Mouse (Mus musculus): Measurements from ENCODE around the gene Trp53i11. TPM values are rescaled to one million over a fixed set of nuclear protein-coding genes. Genes with fewer than 3 reads are reported as not detected.

Trp53i11 gene
- polyA plus RNA-seq, 2 experiments from 2014 or later, result 48.6 to 70.7 TPM

DNA sequence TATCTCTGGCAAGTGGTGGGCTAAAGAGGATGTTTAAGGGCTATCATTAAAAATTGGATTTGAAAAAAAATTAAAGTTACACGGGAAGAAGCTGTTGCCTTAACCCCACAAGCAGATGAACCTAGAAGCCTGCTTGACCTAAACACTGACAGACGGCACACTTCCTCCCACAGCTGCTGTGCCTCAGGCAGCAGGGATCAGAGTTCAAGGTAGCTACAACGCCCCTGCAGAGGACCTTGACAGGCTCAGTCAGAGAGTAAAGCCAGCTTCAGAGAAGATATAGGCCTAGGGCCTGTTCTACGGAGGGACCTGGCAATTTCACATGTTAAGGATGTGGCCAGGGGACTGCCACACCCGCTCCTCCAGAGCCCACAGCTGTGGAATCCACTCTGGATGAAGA is 14.9 kb upstream of the Trp53i11 start:
- no peak for ATAC-seq

DNA sequence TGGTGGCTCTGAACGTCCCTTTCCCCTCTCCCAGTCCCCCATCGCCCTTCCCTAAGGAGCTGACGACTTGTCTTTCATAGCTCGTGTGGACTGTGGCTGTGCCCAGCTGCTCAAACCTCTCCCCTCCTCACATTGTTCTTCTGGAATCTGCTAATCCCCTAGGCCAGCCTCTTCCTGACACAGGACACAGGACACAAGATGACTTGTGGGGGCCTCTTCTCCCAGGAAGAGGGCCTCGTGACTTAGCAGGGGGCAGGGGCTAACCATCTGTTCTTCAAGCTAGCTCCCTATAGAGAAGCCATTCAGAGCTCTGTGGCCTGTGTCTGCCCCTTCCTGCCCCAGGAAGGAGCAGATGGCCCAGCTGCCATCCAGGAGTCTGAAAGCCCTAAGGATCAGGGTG is 13.2 kb upstream of the Trp53i11 start:
- no peak for ATAC-seq

- no peak for ATAC-seq
These were observed 12.1 kb upstream of the Trp53i11 start for GRCm38 (mm10) chr2:93175278-93175677.

DNA sequence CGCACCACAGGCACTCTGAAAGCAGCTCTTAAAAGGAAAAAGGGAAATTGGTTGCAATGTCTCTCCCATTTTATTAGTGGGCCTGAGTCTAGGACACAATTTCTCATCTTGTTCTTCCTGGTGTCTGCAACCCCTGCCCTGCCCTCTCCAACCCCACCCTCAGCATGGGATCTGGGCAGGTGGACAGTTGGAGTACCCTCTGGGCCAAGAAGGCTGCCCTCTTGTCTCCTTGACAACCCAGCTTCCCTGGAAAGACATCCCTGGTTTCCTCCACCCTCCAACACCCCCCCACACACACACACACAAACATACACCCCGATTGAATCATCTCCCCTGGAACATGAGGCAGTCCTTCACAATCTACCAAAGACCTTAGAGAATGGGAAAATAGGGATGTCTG is 11.6 kb upstream of the Trp53i11 start:
- no peak for ATAC-seq

GRCm38 (mm10) chr2:93176193-93176798 is 11.1 kb upstream of the Trp53i11 start:
- ATAC-seq, result no peak

- ATAC-seq, result peak; percentile 34
These were observed 10.3 kb upstream of the Trp53i11 start for GRCm38 (mm10) chr2:93176871-93177667.

- ATAC-seq, result no peak
These were observed 9.6 kb upstream of the Trp53i11 start for GRCm38 (mm10) chr2:93177668-93178312.

GRCm38 (mm10) chr2:93178313-93178677 is 9.1 kb upstream of the Trp53i11 start:
- ATAC-seq, result no peak

- no peak for ATAC-seq
These were observed 7.7 kb upstream of the Trp53i11 start for GRCm38 (mm10) chr2:93179603-93180002.

GRCm38 (mm10) chr2:93180077-93180844 is 7.1 kb upstream of the Trp53i11 start:
- peak; percentile 28 for ATAC-seq

DNA sequence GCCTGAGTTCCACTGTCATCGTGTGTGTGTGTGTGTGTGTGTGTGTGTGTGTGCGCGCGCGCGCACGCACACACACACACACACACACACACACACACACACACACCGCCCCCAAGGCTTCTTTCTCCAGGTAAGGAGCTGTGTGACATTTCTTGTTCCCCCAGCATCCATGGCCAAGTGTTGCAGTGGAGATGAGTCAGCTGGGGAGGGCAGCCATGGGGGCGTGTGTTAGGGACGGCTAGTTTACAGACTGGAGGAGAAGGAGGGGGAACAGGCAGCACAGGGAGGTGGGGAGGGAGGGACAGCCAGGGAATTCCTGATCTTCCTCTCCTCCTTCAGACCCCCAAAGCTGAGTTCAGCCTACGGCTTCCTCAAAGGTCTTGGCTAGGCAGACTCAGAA is 4.5 kb upstream of the Trp53i11 start:
- no peak for ATAC-seq

- peak; percentile 7 for ATAC-seq
These were observed 842 bp downstream of the Trp53i11 start for GRCm38 (mm10) chr2:93188020-93188760.

DNA sequence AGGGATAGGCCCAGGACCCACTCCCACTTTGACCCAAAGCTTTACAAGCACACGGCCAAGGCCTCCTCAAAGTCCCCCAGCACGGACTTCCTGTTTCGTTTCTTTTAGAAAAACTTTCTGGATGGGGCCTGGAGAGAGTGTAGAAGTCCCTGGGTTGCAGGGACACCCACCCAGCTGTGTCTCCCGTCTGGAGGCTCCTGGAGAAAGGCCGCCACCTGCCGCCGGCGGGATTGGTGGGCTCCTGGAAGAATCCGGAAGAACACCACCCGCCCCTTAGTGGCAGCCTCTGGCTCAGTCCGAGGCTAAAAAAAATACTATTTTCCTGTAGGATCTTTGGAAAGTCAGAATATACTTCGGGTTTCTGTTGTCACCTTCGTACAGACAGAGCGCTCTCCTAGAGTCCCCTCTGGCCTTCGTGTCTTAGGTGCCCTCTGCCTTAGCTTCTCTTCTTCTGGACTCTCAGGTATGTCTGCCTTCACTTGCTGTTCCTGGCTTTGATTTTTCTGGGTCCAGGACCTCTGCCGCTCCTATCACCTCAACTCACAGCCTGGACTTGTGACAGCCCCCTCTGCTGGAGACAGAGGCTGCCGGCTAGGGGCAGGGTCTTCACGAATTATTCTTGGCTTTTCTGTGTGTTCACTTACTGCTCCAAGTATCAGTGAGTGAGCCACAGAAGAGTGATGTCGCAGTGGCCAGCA is 1.6 kb downstream of the Trp53i11 start:
- ATAC-seq, result no peak

- no peak for ATAC-seq
These were observed 3.6 kb downstream of the Trp53i11 start for GRCm38 (mm10) chr2:93190771-93191487.

DNA sequence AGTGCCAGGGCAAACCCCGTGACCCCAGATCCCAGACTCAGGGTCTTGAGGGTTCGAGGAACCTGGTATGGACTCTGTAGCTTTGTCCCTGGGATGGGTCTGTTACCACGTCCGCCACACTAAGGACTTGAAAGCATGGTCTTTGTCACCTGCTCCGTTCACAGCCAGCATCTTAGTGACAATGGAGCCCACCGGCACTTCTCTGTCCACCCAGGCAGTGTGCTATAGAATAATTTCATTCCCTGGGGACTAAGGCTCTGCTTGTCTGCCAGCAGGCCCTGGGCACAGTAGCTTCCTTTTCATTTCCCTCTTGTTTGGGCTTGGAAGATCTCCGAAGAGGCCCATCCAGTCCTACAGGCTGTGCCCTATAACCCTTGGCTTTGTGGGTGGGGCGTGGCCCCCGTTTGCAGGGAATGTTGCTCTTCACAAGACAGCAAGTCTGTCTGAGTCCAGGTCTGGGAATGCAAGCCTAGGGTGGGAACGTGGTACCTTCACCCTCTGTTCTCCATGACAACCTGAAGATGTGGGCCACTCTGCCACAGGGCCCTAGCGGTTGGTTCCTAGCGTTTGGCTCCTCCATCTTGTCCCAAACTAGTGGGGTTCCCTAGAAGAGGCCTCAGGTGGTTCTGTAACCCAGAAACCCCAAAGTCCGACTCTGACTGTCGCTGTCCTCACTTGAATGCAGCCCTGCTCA is 4.3 kb downstream of the Trp53i11 start:
- ATAC-seq, result no peak

DNA sequence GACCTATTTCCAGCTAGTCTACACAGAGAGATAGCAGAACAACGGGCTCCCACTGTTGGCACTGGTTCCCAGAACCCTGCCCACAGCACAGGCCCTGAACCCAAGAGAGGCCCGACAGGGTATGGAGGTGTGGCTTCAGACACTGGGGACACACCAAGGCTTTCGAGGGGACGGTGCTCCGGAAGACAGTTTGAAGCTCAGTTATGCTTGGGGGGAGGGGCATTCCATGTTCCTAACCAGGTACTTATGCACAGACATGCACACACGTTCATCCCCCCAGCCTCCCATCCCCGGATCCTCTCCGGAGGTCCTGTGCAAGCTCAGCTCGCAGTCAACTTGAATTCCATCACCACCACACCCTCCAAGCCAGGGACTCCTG is 4.8 kb downstream of the Trp53i11 start:
- peak; percentile 7 for ATAC-seq

DNA sequence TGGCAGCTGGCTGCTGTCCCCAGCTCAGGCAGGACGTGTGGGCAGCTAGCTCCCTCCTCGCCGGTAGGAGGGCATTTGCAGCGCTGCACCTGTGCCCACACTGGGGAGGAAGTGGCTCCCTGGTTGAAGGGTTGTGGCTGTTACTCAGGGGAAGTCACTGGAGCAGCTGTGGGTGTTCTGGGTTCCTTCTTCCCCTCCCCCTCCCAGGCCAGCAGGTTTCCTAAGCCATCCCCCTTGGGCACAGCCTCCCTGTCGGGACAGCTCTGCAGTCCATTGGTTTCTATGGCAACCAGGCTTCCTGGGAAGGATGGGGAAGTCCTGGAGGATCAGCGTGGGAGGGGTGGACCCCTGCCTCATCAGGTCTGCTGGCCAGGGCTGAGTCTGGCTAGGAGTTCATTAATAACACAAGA is 5.3 kb downstream of the Trp53i11 start:
- peak; percentile 78 for ATAC-seq

DNA sequence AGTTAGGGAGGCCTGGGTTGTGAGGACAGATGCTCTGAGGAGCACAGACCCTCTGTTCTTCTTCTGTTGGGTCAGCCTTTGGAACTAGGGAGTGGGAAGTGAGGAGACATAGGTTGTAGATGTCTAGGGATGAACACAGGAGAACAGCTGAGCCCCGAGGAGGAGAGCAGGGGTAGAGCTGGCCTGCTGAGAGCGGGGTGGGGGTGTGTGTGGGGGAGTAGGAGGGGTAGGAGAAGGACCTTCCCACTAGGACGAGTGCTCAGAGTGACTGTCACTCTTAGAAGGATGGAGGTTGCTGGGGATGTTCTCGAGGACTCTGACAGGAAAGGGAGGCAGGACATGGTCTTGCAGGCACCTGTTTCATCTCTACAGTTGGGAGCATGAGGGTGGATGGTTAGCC is 6.5 kb downstream of the Trp53i11 start:
- no peak for ATAC-seq

- peak; percentile 79 for ATAC-seq
These were observed 11.5 kb downstream of the Trp53i11 start for GRCm38 (mm10) chr2:93198846-93199245.

DNA sequence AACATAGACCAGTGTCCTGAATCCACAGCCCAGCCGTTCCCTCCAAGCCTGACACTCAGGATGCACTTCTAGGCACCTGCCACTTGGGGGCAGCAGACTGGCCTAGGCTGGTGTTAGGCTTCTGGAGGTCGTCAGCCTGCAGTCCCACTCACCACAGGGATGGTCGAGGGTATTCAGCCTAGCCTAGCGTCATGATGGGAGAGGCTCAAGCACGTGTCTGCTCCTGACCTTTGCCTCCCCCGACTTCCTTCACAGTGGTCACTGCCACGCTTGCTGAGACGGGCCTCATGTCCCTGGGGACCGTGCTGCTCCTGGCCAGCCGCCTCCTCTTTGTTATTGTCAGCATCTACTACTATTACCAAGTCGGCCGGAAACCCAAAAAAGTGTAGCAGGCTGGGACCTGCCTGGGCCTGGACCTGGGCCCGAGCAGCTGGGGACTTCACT is 12.2 kb downstream of the Trp53i11 start:
- peak; percentile 40 for ATAC-seq

Data from CD4-positive, CD25-positive, alpha-beta regulatory T cell, adult 4 months (primary cell).